Mouse (Mus musculus): Measurements from ENCODE around the gene Gtse1. TPM values are rescaled to one million over a fixed set of nuclear protein-coding genes. Genes with fewer than 3 reads are reported as not detected.
A peak's percentile ranks its signal among the peaks of the same experiment; 100 is the strongest.

Gtse1 gene
- 31.0 and 33.1 TPM in 2 replicates for polyA plus RNA-seq (2015; fragmentation: Nextera tagmentation; extraction: Ambion mirVana)

DNA sequence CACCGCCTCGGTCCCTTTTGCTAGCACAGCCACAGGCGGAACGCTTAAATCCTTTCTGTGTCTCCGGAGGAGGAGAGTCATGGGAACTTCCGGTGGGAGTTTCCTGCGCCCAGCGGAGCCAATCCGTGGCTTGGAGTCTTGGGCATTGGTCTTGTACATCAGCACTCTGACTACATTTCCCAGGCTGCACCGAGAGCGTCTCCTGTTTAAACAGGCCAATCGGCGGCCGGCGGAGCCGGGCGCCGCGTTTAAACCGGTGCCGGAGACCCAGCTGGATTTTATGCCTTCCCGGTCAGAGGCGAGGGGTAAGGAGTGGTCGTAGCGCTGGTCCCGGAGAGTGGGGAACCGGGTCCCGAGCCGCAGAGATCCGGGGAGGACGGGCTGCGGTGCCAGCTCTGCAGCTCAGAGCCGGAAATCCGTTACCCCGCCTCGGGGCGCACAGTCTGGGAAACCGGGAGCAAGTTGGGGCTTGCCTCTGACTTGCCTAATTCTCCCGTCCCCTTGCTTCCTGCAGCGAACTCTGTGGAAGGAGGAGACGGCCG, at the start of gene Gtse1:
TSS of gene Gtse1 (plus strand) at position 256 of the 542 bp plus-strand sequence.
- Histone ChIP-seq H3K4me1 (ENCODE audit: insufficient read depth, low read length) (peaks cover 20% of the 10 kb centered on the region), H3K9me3 (ENCODE audit: low read length) (no peaks in the 10 kb centered on the region), H3K4me3 (ENCODE audit: low read length) (peak within 1 kb of the TSS; percentile 62), H3K27me3 (ENCODE audit: insufficient read depth, low read length) (no peaks in the 10 kb centered on the region), H3K36me3 (ENCODE audit: insufficient read depth, low read length) (peaks cover 26% of the 10 kb centered on the region), H3K27ac (ENCODE audit: low read length) (peak within 1 kb of the TSS; percentile 72), H3K9ac (replicated peaks; ENCODE audit: low read length) (peak within 1 kb of the TSS; percentile 85), H3K4me2 (replicated peaks; ENCODE audit: low read depth, low read length) (peak within 1 kb of the TSS; percentile 89)
- under 1% methylated on average over 42 of the region's 42 CpGs for WGBS
- ATAC-seq (ENCODE audit: low FRiP score, low TSS enrichment), result peak; percentile 98

DNA sequence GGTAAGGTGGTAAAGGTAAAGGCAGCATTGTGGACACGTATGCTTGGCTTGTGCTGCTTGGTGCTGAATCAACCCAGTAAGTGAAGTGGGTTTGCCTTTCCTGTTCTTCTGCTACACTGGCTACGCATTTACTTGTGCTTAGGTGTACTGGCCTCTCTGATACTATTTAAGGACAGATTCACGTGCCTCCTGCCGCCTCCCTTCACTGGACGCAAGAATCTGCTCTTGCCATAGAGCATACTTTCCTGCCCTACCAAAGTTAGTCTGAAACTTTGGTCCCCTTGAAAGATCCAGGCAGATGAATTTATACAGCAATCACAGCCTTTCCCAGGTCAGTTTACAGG, 49.1 kb upstream of the Gtse1 start:
- Histone ChIP-seq H3K4me3 (ENCODE audit: low read length) (peak overlapping the region; percentile 66), H3K4me2 (replicated peaks; ENCODE audit: low read depth, low read length) (peak overlapping the region; percentile 97), H3K36me3 (ENCODE audit: insufficient read depth, low read length) (no peaks in the 10 kb centered on the region), H3K9me3 (ENCODE audit: low read length) (no peaks in the 10 kb centered on the region), H3K27ac (ENCODE audit: low read length) (no peak overlapping the region), H3K4me1 (ENCODE audit: insufficient read depth, low read length) (peaks cover 14% of the 10 kb centered on the region), H3K9ac (replicated peaks; ENCODE audit: low read length) (peak overlapping the region; percentile 87), H3K27me3 (ENCODE audit: insufficient read depth, low read length) (no peaks in the 10 kb centered on the region)
- ATAC-seq (ENCODE audit: low FRiP score, low TSS enrichment), result no peak
- 69% methylated on average over 5 of the region's 5 CpGs for WGBS

DNA sequence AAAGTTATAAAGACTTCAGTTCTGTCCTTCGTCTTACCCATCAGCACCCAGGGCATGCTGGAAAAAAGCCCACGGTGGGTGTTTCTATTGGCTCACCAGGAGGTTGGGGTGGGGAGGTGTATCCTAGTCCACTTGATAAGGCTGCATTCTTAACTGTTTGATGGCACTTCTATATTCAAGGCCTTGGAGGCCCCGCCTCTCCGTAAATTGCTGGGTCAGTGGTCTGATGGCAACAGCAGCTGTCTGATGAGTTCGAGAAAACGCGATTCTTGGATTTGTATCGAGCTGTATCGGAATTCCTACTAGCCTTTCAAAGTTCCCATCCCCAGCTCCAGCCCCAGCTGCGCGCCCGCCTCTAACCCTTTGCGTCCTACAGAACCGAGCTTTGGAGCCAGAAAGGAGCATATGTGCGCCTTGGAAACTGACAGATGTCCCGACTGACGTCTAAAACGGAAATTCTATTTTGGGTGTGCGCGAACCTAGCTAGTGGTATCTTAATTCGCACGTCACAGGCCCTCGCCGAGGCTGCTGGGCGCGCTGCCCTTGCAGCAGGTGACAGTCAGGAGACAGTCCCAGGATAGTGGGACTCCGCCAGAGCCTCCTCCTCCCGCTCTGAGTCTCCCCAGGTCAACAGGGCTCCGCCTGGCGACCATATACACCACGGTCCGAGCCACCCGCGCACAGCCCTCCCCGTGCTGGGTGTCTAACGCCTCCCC, 48.6 kb upstream of the Gtse1 start:
- Histone ChIP-seq H3K9ac (replicated peaks; ENCODE audit: low read length) (peak overlapping the region; percentile 87), H3K4me1 (ENCODE audit: insufficient read depth, low read length) (peaks cover 14% of the 10 kb centered on the region), H3K27ac (ENCODE audit: low read length) (peak overlapping the region; percentile 94), H3K27me3 (ENCODE audit: insufficient read depth, low read length) (no peaks in the 10 kb centered on the region), H3K36me3 (ENCODE audit: insufficient read depth, low read length) (no peaks in the 10 kb centered on the region), H3K4me3 (ENCODE audit: low read length) (peak overlapping the region; percentile 66), H3K9me3 (ENCODE audit: low read length) (no peaks in the 10 kb centered on the region), H3K4me2 (replicated peaks; ENCODE audit: low read depth, low read length) (peak overlapping the region; percentile 97)
- 3% methylated on average over 34 of the region's 36 CpGs for WGBS
- ATAC-seq (ENCODE audit: low FRiP score, low TSS enrichment), result peak; percentile 91

DNA sequence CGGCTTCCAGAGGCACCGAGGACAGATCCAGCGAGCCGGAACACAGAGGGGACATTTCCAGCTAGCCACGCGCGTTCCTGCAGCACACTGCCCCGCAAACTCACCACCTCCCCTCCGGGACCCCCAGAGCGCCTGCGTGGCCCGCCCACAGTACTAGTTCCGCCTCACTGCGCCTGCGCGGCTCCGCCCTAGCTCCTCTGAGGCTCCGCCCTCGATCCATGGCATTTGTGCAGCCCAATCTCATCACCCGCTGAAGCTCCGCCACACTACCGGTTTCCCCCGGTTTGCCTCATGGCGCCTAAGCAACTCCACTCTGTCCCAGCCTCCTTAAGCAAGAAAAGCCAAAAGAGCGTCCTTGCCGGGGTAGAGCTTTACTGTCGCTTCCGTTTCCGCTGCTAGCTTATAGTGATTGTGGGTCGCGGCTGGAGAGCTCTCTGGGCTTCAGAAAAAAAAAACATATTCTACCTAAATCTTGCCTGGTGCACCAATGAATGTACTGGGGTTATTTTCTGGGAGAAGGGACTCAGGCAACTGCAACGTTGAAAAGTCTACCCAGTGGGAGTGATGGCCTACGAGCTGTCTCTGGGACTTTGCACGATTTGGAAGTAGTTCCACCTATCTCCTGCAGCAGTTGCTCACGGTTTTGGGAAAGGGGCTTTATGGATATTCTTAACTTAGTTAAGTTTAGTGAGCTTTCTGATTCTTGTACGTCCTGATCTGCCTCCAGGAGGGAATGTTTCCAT, 47.8 kb upstream of the Gtse1 start, which contains the start of gene Cdpf1:
TSS of gene Cdpf1 (minus strand) at position 163 of the 743 bp plus-strand sequence.
- peak within 1 kb of the TSS; percentile 87 for H3K9ac ChIP-seq (replicated peaks; ENCODE audit: low read length)
- peak within 1 kb of the TSS; percentile 97 for H3K4me2 ChIP-seq (replicated peaks; ENCODE audit: low read depth, low read length)
- WGBS, result 2% methylated on average over 36 of the region's 36 CpGs
- H3K4me3 ChIP-seq (ENCODE audit: low read length), result peak within 1 kb of the TSS; percentile 66
- no peaks in the 10 kb centered on the region for H3K27me3 ChIP-seq (ENCODE audit: insufficient read depth, low read length)
- peak within 1 kb of the TSS; percentile 94 for H3K27ac ChIP-seq (ENCODE audit: low read length)
- H3K9me3 ChIP-seq (ENCODE audit: low read length), result no peaks in the 10 kb centered on the region; the same call in 1 of the 2 replicates
- no peaks in the 10 kb centered on the region for H3K36me3 ChIP-seq (ENCODE audit: insufficient read depth, low read length)
- peaks cover 14% of the 10 kb centered on the region for H3K4me1 ChIP-seq (ENCODE audit: insufficient read depth, low read length)
- ATAC-seq (ENCODE audit: low FRiP score, low TSS enrichment), result peak; percentile 96

DNA sequence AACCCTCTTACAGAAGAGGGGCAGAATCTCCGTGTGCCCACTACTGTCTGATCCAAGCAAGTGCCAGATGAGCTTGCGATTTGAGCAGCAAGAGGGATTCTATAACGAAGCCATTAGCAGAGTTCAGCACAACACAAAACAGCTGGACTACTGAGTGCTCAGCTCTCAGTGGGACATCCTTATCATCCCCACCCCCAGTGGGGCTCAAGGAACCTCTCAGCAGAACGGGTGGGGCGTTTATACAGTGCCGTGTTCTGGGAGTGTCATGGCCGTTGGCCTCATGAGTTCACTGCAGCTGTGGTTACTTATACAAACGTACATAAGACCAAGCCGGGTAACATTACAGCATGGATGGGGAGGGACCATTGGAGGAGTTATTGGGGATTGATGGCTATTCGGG, 46.1 kb upstream of the Gtse1 start:
- 65% methylated on average over 10 of the region's 10 CpGs for WGBS
- no peak overlapping the region for H3K9ac ChIP-seq (replicated peaks; ENCODE audit: low read length)
- no peaks in the 10 kb centered on the region for H3K27me3 ChIP-seq (ENCODE audit: insufficient read depth, low read length)
- H3K27ac ChIP-seq (ENCODE audit: low read length), result no peak overlapping the region
- peaks cover 14% of the 10 kb centered on the region for H3K4me1 ChIP-seq (ENCODE audit: insufficient read depth, low read length)
- no peak for ATAC-seq (ENCODE audit: low FRiP score, low TSS enrichment)
- peaks cover 5% of the 10 kb centered on the region for H3K9me3 ChIP-seq (ENCODE audit: low read length)
- no peak overlapping the region for H3K4me2 ChIP-seq (replicated peaks; ENCODE audit: low read depth, low read length)
- H3K36me3 ChIP-seq (ENCODE audit: insufficient read depth, low read length), result no peaks in the 10 kb centered on the region
- H3K4me3 ChIP-seq (ENCODE audit: low read length), result no peak overlapping the region

DNA sequence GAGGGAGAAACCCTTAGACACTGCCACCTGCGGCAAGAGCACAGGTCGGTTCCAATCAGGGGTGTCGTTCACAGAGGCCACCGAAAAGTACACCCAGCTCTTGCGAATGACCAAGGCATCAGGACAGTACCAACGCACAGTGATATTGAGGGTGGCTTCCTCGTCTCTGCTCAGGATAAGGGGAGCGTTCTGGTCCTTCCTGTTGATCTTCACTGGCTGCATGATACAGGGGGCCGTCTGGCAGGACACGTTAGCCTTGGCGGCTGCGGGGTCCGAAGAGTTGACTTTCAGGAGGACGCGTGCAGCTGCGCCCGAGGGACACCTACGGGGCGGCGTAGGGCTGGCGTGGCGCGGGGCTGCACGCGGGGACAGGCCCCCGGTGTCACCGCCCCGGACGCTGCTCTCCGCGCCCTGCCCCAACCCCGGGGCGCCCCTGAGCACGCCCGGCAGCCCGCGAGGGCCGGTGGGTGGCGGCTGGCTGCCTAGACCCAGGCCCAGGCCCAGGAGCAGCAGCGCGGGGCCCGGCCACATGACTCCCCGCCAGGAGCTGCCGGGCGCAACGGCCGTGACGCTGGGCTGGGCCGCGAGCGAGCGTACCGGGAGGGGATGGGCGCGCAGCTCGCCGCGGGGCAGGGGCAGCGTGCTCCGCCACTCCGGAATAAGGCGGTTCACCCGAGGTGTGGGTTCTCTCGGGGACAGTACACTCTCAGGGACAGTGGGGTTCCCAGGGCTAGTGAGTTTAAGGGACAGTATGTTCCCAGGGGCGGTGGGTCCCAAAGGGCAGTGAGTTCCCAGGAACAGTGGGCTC, 38.1 kb upstream of the Gtse1 start, which contains the start of gene Pkdrej:
TSS of gene Pkdrej (minus strand) at position 532 of the 808 bp plus-strand sequence.
- under 1% methylated on average over 65 of the region's 65 CpGs for WGBS
- peak within 1 kb of the TSS; percentile 53 for H3K4me3 ChIP-seq (ENCODE audit: low read length)
- peak within 1 kb of the TSS; percentile 81 for H3K9ac ChIP-seq (replicated peaks; ENCODE audit: low read length)

DNA sequence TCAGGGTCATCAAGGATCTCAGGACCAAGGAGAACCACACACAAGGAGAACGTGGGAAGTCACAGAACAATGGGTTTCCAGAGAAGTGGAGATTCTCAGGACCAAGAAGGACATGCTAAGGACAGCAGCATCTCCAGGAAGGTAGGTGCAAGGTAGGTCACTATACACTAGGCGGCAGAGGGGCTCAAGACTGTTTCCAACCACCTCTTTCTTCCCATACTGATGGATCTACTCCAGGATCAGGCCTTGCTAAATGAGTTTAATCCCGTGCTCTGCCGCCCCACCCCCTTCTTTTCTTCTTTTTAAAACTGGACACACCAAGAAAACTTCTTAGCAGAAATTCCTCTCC, 37.6 kb upstream of the Gtse1 start:
- Histone ChIP-seq H3K36me3 (ENCODE audit: insufficient read depth, low read length) (no peaks in the 10 kb centered on the region), H3K27me3 (ENCODE audit: insufficient read depth, low read length) (peaks cover 10% of the 10 kb centered on the region; the same call in 1 of the 2 replicates), H3K9ac (replicated peaks; ENCODE audit: low read length) (peak overlapping the region; percentile 81), H3K4me3 (ENCODE audit: low read length) (peak overlapping the region; percentile 53), H3K4me2 (replicated peaks; ENCODE audit: low read depth, low read length) (peak overlapping the region; percentile 96), H3K4me1 (ENCODE audit: insufficient read depth, low read length) (0 out of 2 replicates have a peak, but pooled peaks cover 6% of the 10 kb centered on the region), H3K9me3 (ENCODE audit: low read length) (peaks cover 20% of the 10 kb centered on the region), H3K27ac (ENCODE audit: low read length) (no peak overlapping the region)
- peak; percentile 61; the same call in 1 of the 2 replicates for ATAC-seq (ENCODE audit: low FRiP score, low TSS enrichment)
- WGBS, result 21% methylated on average over 4 of the region's 4 CpGs

More for the DNA sequence above, 38.1 kb upstream of the Gtse1 start, which contains the start of gene Pkdrej:
- Histone ChIP-seq H3K9me3 (ENCODE audit: low read length) (peaks cover 21% of the 10 kb centered on the region), H3K4me2 (replicated peaks; ENCODE audit: low read depth, low read length) (peak within 1 kb of the TSS; percentile 96), H3K27ac (ENCODE audit: low read length) (no peak within 1 kb of the TSS), H3K36me3 (ENCODE audit: insufficient read depth, low read length) (no peaks in the 10 kb centered on the region), H3K4me1 (ENCODE audit: insufficient read depth, low read length) (0 out of 2 replicates have a peak, but pooled peaks cover 6% of the 10 kb centered on the region), H3K27me3 (ENCODE audit: insufficient read depth, low read length) (peaks cover 10% of the 10 kb centered on the region; the same call in 1 of the 2 replicates)
- peak; percentile 89 for ATAC-seq (ENCODE audit: low FRiP score, low TSS enrichment)

DNA sequence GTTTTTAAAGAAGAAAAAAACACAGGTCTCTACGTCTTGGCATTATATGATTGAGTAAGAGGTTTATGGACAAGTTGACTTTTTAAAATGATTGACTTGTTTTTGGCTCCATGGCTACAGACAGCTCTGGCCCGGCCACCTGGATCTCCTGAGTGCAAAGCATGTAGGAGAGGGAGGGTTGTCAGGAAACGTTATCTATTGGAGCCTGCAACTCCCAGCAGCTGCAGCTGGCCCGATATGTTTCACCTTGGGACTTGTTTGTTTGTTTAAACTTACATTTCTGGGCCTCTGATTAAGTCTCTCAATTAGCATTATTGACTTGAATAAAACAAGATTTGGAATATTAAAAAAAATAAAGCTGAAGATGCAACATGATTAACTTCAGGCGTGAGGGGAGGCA, 32.9 kb upstream of the Gtse1 start:
- ATAC-seq (ENCODE audit: low FRiP score, low TSS enrichment), result no peak
- WGBS, result 44% methylated on average over 5 of the region's 5 CpGs
- H3K27me3 ChIP-seq (ENCODE audit: insufficient read depth, low read length), result no peaks in the 10 kb centered on the region
- H3K27ac ChIP-seq (ENCODE audit: low read length), result no peak overlapping the region
- H3K9me3 ChIP-seq (ENCODE audit: low read length), result no peaks in the 10 kb centered on the region
- H3K4me3 ChIP-seq (ENCODE audit: low read length), result no peak overlapping the region
- no peak overlapping the region for H3K9ac ChIP-seq (replicated peaks; ENCODE audit: low read length)
- H3K4me2 ChIP-seq (replicated peaks; ENCODE audit: low read depth, low read length), result no peak overlapping the region
- H3K4me1 ChIP-seq (ENCODE audit: insufficient read depth, low read length), result peaks cover 6% of the 10 kb centered on the region; the same call in 1 of the 2 replicates
- no peaks in the 10 kb centered on the region for H3K36me3 ChIP-seq (ENCODE audit: insufficient read depth, low read length)

DNA sequence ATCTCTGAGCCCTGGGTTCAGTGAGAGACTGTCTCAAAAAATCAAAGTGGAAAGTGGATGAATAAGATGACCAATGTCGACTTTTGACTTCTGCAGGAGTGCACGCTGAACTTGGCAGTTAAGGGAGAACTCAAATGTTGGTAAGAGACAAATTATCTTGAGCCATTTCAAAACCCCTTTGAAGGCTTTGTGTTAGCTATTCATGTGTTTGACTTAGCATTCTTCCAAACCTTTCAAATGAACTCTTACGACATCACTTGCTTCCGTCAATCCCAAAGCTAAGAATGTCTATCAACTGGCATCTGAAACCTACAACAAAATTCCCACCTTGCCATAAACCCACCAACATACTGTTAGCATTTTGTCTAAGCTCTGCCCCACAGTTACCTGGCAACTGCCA, 31.5 kb upstream of the Gtse1 start:
- no peaks in the 10 kb centered on the region for H3K27me3 ChIP-seq (ENCODE audit: insufficient read depth, low read length)
- no peak for ATAC-seq (ENCODE audit: low FRiP score, low TSS enrichment)
- H3K4me3 ChIP-seq (ENCODE audit: low read length), result no peak overlapping the region
- peaks cover 7% of the 10 kb centered on the region for H3K4me1 ChIP-seq (ENCODE audit: insufficient read depth, low read length)
- H3K27ac ChIP-seq (ENCODE audit: low read length), result no peak overlapping the region
- no peaks in the 10 kb centered on the region for H3K9me3 ChIP-seq (ENCODE audit: low read length)
- no peak overlapping the region for H3K9ac ChIP-seq (replicated peaks; ENCODE audit: low read length)
- H3K4me2 ChIP-seq (replicated peaks; ENCODE audit: low read depth, low read length), result no peak overlapping the region
- no peaks in the 10 kb centered on the region for H3K36me3 ChIP-seq (ENCODE audit: insufficient read depth, low read length)
- 85% methylated on average over 4 of the region's 4 CpGs for WGBS
